Mouse (Mus musculus) neural tube, embryonic 11.5 days (tissue): Measurements from ENCODE around the gene Runx3. TPM values are rescaled to one million over a fixed set of nuclear protein-coding genes. Genes with fewer than 3 reads are reported as not detected.

Experiments
- ATAC-seq: fragments of 200-750 bp; cut with Nextera tagmentation; 2 replicates; pipeline ENCODE4 v1.8.0; 2017; ENCODE audit warnings: moderate number of reproducible peaks, mild to moderate bottlenecking, moderate TSS enrichment, moderate library complexity; ENCODE audit not compliant: insufficient read depth, low FRiP score, low TSS enrichment
- DNase-seq: peaks from one replicate; pipeline ENCODE4 v3.0.0-alpha.2; 2015; ENCODE audit warnings: low spot score
- H3K27ac ChIP-seq: fragments of 300-500 bp; sonication (generic); 2 replicates; pipeline ENCODE4 v1.5.1; 2014; ENCODE audit warnings: low read depth, mild to moderate bottlenecking, low read length
- H3K27me3 ChIP-seq: fragments of 300-500 bp; sonication (generic); 2 replicates; pipeline ENCODE4 v1.6.1; 2014; ENCODE audit warnings: mild to moderate bottlenecking, low read length, mixed read lengths; ENCODE audit not compliant: control insufficient read depth, insufficient read depth
- H3K36me3 ChIP-seq: fragments of 300-500 bp; sonication (generic); 2 replicates; pipeline ENCODE4 v1.6.1; 2014; ENCODE audit warnings: mild to moderate bottlenecking, low read length, moderate library complexity, mixed read lengths; ENCODE audit not compliant: control insufficient read depth, insufficient read depth
- H3K4me1 ChIP-seq: fragments of 300-500 bp; sonication (generic); 2 replicates; pipeline ENCODE4 v1.6.1; 2014; ENCODE audit warnings: low read length, mixed read lengths; ENCODE audit not compliant: control insufficient read depth, insufficient read depth
- H3K4me2 ChIP-seq: fragments of 300-500 bp; sonication (generic); 2 replicates; pipeline ENCODE4 v1.6.1; 2014; ENCODE audit warnings: low read depth, mild to moderate bottlenecking, moderate library complexity
- H3K4me3 ChIP-seq: fragments of 300-500 bp; sonication (generic); 2 replicates; pipeline ENCODE4 v1.5.1; 2014; ENCODE audit warnings: low read depth, low read length
- H3K9ac ChIP-seq: fragments of 300-500 bp; sonication (generic); 2 replicates; pipeline ENCODE4 v1.6.1; 2014; ENCODE audit warnings: mild to moderate bottlenecking, low read length
- H3K9me3 ChIP-seq: fragments of 300-500 bp; sonication (generic); 2 replicates; pipeline ENCODE4 v1.6.1; 2016; ENCODE audit warnings: low read length; ENCODE audit not compliant: control insufficient read depth
- WGBS: fragments of 180-500 bp; shearing (Covaris S2); extraction: QIAGEN DNeasy Blood & Tissue Kit; methylation state at CpG from one replicate; pipeline ENCODE4 v1.1.7; 2014; 5-methylcytosine and 5-hydroxymethylcytosine counted together
- polyA plus RNA-seq: library from polyadenylated mRNA; unstranded; fragments of >200 nt; fragmentation: Nextera tagmentation; extraction: Ambion mirVana; gene quantifications from 2 replicates; pipeline ENCODE4 v1.2.1, GENCODE M21; 2014

Runx3 gene
- polyA plus RNA-seq, 1 experiment from 2014 or later = 3.0 TPM

DNA sequence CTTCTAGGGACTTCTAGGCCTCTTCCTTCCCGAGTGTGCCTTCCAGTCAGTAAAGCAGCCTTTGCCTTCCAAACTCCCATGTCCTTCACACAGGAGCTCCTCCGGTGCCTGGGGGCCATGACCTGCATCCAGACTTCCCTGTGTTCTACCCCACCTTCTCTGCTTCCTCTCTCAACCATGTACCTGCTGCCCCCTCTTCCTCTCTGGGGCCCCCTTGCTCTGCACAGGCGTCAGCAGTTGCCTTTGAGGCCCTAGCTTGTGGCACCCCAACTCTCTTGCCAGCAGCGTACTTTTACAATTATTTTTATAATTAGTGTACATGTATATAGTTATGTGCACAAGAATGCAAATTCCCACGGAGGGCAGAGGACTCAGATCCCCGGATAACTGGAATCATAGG lies 37.4 kb upstream of the Runx3 start:
- no peaks in the 10 kb centered on the region for H3K36me3 ChIP-seq
- no peaks in the 10 kb centered on the region for H3K4me1 ChIP-seq
- H3K9ac ChIP-seq = no peak overlapping the region
- no peaks in the 10 kb centered on the region for H3K9me3 ChIP-seq
- 81% methylated on average over 6 of the region's 6 CpGs for WGBS
- no peak overlapping the region for H3K27ac ChIP-seq
- H3K4me3 ChIP-seq = no peak overlapping the region
- H3K27me3 ChIP-seq = no peaks in the 10 kb centered on the region
- ATAC-seq (no peak), DNase-seq (no peak)
- no peak overlapping the region for H3K4me2 ChIP-seq

DNA sequence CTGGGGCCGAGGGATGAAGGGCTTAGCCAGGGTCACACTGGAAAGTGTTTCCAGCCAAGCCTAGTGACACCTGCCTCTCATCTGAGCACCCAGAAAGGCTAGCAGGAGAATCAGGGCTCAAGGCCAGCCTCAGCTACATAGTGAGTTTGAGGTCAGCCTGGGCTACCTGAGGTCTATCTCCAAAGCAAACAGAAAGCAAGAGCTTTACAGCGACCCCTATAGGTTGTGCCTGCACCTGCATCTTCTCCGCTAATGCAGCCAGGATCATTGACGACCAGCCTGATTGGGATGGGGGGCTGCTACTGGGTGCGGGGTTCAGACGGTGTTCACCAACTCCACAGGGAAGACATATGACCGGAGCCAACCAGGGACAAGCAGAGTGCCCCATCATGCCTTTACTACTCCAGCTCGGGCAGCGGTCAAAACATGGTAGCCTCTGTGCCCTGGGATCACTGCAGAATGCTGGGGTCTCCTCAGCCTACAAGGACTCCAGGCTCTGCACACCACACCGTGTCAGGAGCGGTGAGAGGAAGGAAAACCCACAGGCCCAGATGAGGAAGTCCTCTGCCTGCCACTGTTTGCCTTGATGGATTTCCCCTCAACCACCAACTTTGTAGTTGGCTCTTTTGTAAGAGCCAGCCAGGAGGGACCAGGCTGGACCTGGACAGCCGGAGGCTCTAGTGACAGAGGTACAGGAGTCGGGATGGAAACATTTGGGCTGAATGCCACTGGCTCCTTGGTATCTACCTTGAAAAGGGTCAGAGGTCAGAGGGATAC lies 35.2 kb upstream of the Runx3 start:
- Histone ChIP-seq H3K4me1 (no peaks in the 10 kb centered on the region), H3K4me2 (no peak overlapping the region), H3K27me3 (no peaks in the 10 kb centered on the region), H3K4me3 (no peak overlapping the region), H3K36me3 (no peaks in the 10 kb centered on the region), H3K9me3 (no peaks in the 10 kb centered on the region), H3K9ac (no peak overlapping the region), H3K27ac (no peak overlapping the region)
- ATAC-seq (no peak), DNase-seq (no peak)
- whole genome bisulfite sequencing = 78% methylated on average over 13 of the region's 13 CpGs

DNA sequence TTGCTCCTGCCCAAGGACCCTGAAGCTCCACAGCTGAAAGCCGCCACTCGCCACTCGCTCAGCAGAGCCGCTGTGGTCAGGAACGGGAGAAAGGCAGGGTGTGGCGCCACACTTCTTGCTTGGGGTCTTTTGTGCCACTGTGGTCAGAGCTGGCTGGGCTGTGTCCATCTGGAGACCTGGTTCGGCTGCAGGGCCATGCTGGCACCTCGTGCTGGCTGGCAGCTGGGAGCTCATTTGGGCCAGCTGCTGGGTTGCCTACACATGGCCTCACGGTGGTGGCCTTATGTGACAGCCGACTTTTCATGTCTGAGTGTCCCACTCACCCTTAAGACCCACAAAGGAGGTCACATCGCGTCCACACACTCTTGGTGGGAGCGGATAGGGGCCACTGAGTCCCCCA lies 29.8 kb upstream of the Runx3 start:
- no peak for ATAC-seq
- Histone ChIP-seq H3K4me3 (no peak overlapping the region), H3K27ac (no peak overlapping the region), H3K36me3 (no peaks in the 10 kb centered on the region), H3K4me1 (no peaks in the 10 kb centered on the region), H3K9me3 (no peaks in the 10 kb centered on the region), H3K9ac (no peak overlapping the region), H3K4me2 (no peak overlapping the region), H3K27me3 (no peaks in the 10 kb centered on the region)
- no peak for DNase-seq
- 64% methylated on average over 13 of the region's 13 CpGs for WGBS

DNA sequence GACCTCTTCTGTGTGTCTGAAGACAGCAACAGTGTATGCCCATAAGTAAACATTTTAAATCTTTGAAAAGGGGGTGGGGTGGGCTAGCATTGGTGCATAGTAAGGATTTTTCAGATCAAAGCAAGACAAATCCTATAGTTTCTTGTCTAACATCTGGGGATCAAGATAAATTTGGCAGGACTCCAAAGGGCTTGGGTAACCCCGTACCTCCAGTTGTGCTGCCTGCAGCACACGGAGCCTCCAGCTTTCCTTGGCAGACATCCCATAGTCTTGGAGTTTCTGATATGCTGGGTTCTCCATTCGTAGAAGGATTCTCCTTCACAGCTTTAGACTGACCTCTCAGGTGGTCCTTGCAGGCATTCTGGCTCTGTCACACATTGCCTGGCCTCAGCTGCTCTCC lies 27.6 kb upstream of the Runx3 start:
- Histone ChIP-seq H3K4me1 (no peaks in the 10 kb centered on the region), H3K4me3 (no peak overlapping the region), H3K9ac (no peak overlapping the region), H3K27me3 (no peaks in the 10 kb centered on the region), H3K36me3 (no peaks in the 10 kb centered on the region), H3K9me3 (no peaks in the 10 kb centered on the region), H3K27ac (no peak overlapping the region), H3K4me2 (no peak overlapping the region)
- ATAC-seq (no peak), DNase-seq (no peak)
- 83% methylated on average over 3 of the region's 3 CpGs for WGBS

DNA sequence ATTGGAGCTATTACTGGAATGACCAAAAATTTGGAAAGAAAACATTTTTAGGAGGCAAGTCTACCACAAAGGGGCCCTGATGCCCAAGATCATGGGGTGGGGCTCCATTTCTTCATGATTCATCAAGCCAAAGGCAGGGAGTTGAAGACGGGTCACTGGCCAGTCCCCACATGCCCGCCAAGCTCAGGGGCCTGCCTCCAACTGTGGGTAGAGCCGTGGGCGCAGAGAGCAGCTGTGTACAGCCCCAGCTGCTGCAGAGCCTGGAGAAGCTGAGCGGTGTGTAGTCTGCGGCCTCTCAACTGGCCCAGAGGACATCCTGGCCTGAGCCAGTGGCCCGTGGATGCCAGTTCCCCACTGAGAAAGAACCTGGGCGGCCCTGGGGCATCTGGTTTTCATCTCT lies 24.8 kb upstream of the Runx3 start:
- no peaks in the 10 kb centered on the region for H3K4me1 ChIP-seq
- H3K9me3 ChIP-seq = no peaks in the 10 kb centered on the region
- no peak for ATAC-seq
- 86% methylated on average over 8 of the region's 8 CpGs for WGBS
- H3K36me3 ChIP-seq = no peaks in the 10 kb centered on the region
- no peak overlapping the region for H3K4me2 ChIP-seq
- no peak overlapping the region for H3K9ac ChIP-seq
- H3K4me3 ChIP-seq = no peak overlapping the region
- no peaks in the 10 kb centered on the region for H3K27me3 ChIP-seq
- no peak for DNase-seq
- H3K27ac ChIP-seq = no peak overlapping the region

DNA sequence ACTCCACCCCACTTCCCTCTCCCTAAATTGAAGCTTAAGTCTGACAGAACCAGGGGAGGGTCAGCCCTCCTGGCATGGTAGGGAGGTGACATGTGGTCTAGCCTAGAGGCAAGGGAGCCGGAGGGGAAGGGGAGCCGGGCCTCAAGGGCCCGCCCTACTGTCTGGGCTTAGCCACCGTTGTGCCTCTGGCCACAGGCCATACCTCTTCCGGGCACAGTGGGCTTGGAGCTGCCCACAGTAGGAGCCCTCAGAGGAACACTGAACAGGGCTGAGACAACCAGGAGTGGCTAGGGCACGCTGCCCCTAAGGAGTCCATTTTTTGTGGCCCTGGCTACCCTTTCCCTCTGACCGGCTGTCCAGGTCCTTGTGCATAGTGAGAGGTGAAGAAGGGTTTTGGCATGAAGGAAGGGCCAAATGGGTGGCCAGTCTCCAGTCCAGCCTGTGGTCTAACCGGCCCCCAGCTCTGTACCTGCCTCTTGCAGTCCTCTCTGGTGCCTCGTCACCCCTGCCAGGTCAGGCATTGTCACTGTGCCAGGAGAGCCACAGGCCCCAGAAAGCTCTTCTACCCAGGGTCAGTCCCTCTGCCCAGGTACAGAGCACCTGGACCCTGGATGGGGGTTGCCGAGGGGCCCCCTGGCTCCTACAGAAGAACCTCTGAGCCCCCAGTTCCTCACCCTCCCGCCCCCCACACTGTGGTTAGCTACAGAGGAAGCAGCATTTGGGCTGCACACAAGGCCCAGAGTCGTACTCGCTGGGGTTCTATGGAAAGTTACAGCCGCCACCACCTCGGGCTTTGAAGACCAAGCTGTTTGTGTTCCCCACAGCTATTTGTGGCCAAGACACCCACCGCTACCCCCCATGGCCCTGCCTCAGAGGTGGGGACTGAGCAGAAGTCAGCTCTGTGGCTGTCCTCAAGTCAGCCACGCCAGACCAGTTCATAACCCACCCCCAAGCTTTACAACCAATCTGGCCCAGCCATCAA lies 22.3 kb upstream of the Runx3 start:
- no peak overlapping the region for H3K9ac ChIP-seq
- H3K4me2 ChIP-seq = no peak overlapping the region
- H3K9me3 ChIP-seq = no peaks in the 10 kb centered on the region
- H3K27me3 ChIP-seq = no peaks in the 10 kb centered on the region
- ATAC-seq (no peak), DNase-seq (no peak)
- H3K4me1 ChIP-seq = no peaks in the 10 kb centered on the region
- 90% methylated on average over 17 of the region's 17 CpGs for WGBS
- no peak overlapping the region for H3K4me3 ChIP-seq
- no peaks in the 10 kb centered on the region for H3K36me3 ChIP-seq
- no peak overlapping the region for H3K27ac ChIP-seq

DNA sequence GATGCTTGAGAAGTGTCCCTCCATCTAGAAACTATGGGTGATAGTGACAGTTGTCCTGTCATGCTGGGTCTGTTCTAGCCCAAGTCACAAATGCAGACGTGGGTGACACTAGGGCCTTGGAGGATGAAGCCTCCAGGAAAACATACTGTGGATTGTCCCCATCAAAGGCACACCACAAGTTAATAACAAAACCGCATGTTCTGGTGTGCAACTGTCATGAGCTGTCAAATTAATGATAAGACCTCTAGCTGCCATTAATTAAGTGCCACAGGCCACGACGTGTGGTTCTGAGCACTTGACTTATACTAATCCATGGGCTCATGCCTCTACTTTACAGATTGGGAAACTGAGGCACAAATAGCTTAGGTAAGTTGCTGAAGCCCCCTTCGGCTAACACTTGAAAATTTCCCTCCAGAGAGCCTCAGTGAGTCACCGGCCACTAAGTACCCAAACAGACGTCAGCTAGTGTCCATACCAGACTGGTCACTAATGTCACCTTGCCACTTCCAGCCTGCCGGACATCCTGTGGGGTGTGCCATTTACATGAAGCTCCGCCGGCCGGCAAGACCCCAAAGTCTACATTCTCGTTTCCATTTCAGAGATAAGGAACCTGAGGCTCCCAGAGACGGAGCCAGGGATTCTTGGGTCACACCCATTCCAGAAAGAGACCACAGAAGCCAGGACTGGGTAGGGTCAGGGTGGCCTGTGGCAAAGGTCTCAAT lies 18.3 kb upstream of the Runx3 start:
- H3K9ac ChIP-seq = no peak overlapping the region
- no peak overlapping the region for H3K4me2 ChIP-seq
- no peaks in the 10 kb centered on the region for H3K27me3 ChIP-seq
- H3K27ac ChIP-seq = no peak overlapping the region
- H3K9me3 ChIP-seq = no peaks in the 10 kb centered on the region
- H3K4me1 ChIP-seq = no peaks in the 10 kb centered on the region
- H3K4me3 ChIP-seq = no peak overlapping the region
- no peak for ATAC-seq
- no peak for DNase-seq
- 81% methylated on average over 13 of the region's 13 CpGs for WGBS
- H3K36me3 ChIP-seq = no peaks in the 10 kb centered on the region

DNA sequence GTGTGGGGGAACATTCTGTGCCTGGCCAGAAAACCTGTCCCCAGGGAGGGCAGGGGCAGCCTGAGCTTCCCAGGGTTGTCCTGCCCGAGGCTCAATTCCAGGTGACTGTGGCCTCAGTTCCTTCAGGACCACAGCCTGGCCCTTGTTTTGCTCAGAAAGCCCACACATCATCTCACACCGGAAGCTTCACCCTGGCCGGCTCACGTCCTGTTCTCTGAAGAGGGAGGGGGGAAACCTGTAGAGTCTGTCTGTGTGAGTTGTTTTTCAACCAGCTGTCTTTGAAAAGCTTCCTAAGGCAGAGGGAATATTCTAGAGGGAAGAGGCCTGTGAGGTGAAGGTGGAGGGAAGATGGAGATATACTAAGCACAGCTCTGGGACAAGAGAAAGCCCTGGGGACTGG lies 17.7 kb upstream of the Runx3 start:
- ATAC-seq (no peak), DNase-seq (no peak)
- H3K27ac ChIP-seq = no peak overlapping the region
- H3K4me2 ChIP-seq = no peak overlapping the region
- H3K27me3 ChIP-seq = no peaks in the 10 kb centered on the region
- H3K4me1 ChIP-seq = no peaks in the 10 kb centered on the region
- no peaks in the 10 kb centered on the region for H3K36me3 ChIP-seq
- no peak overlapping the region for H3K9ac ChIP-seq
- WGBS = 53% methylated on average over 4 of the region's 4 CpGs
- H3K9me3 ChIP-seq = no peaks in the 10 kb centered on the region
- H3K4me3 ChIP-seq = no peak overlapping the region
